17 mouse cellular contexts compared by ENCODE assay signal in the genomic region with DNA sequence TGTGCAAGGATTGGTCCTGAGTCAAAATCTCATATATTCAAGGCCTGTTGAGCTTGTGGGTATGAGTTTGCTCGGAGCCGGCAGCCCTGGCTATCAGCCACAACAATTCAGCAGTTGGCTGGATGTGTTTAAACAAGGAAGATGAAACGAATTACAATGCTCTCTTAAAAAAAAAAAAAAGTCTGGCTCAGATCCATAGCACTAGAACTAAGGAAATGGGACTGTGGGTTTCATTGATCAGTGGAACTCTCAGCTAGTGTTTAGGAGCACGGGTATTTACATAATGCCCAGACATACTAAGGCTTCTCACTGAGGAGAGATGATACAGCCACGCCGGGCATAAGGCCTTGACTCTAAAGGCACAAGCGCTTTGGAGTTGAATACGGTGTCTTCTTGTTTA. TPM values are rescaled to one million over a fixed set of nuclear protein-coding genes. Genes with fewer than 3 reads are reported as not detected.
A peak's percentile ranks its signal among the peaks of the same experiment; 100 is the strongest.
DNase-seq lines count a peak whose midpoint lies in the region; ATAC-seq lines count a peak whose summit lies in the region.
"Had no signal": no experiment of that assay in that cellular context is flagged by ENCODE, and none has a peak within 500 bp of the region (broad histone marks: within the 10 kb centered on the region; RNA-seq: fewer than 3 reads in every experiment).

No protein-coding gene starts in this region.

- no peak for ATAC-seq in hindbrain, embryonic 15.5 days (ENCODE audit: low FRiP score, low read depth)
- no peak for ATAC-seq in hindbrain, embryonic 13.5 days (ENCODE audit: low FRiP score)
- ATAC-seq in midbrain, embryonic 15.5 days (replicated peaks) = peak; percentile 35; the same call in 1 of the 2 replicates
- ATAC-seq: inflammation-experienced regulatory T-cells, adult 6 months had no signal

- no peak overlapping the region; the same call in 1 of the 2 replicates for H3K4me2 ChIP-seq in hindbrain, embryonic 15.5 days
- H3K4me2 ChIP-seq in hindbrain, embryonic 13.5 days = no peak overlapping the region
- H3K4me2 ChIP-seq in midbrain, embryonic 15.5 days = 0 out of 2 replicates have a peak overlapping the region, but pooled peaks have one; percentile 4
- H3K4me2 ChIP-seq: heart, embryonic 13.5 days; neural tube, embryonic 12.5 days had no signal

- H3K4me1 ChIP-seq in hindbrain, embryonic 15.5 days (replicated peaks) = peaks cover 7% of the 10 kb centered on the region
- 0 out of 2 replicates have a peak, but pooled peaks cover 9% of the 10 kb centered on the region for H3K4me1 ChIP-seq in hindbrain, embryonic 13.5 days (replicated peaks)
- peaks cover 10% of the 10 kb centered on the region; the same call in 1 of the 2 replicates for H3K4me1 ChIP-seq in midbrain, embryonic 15.5 days
- peaks cover 14% of the 10 kb centered on the region for H3K4me1 ChIP-seq in midbrain, embryonic 10.5 days
- H3K4me1 ChIP-seq: heart, embryonic 13.5 days; neural tube, embryonic 12.5 days had no signal

- no peak overlapping the region for H3K9ac ChIP-seq in hindbrain, embryonic 15.5 days
- no peak overlapping the region for H3K9ac ChIP-seq in hindbrain, embryonic 13.5 days
- H3K9ac ChIP-seq in midbrain, embryonic 15.5 days = no peak overlapping the region
- H3K9ac ChIP-seq: heart, embryonic 13.5 days; liver, embryonic 14.5 days; neural tube, embryonic 12.5 days had no signal

- H3K9me3 ChIP-seq in hindbrain, embryonic 15.5 days = no peaks in the 10 kb centered on the region
- H3K9me3 ChIP-seq in hindbrain, embryonic 13.5 days = no peaks in the 10 kb centered on the region
- H3K9me3 ChIP-seq in midbrain, embryonic 15.5 days = no peaks in the 10 kb centered on the region
- H3K9me3 ChIP-seq in midbrain, embryonic 10.5 days (replicated peaks) = no peaks in the 10 kb centered on the region
- H3K9me3 ChIP-seq: heart, embryonic 13.5 days; neural tube, embryonic 12.5 days had no signal

- WGBS in hindbrain, embryonic 15.5 days = 43% methylated on average over 8 of the region's 8 CpGs
- WGBS in hindbrain, embryonic 13.5 days = 54% methylated on average over 8 of the region's 8 CpGs
- WGBS in midbrain, embryonic 15.5 days = 44% methylated on average over 8 of the region's 8 CpGs
- 84% methylated on average over 8 of the region's 8 CpGs for WGBS in midbrain, embryonic 10.5 days

- DNase-seq in adrenal gland, postnatal 14 days = peak; percentile 17
- no peak for DNase-seq in adrenal gland, adult 18-20 months (ENCODE audit: low spot score in 2 of 2)
- no peak for DNase-seq in midbrain, embryonic 10.5 days (ENCODE audit: low spot score)
- DNase-seq in cerebellum, postnatal 14 days = peak; percentile 48 to 61
- no peak for DNase-seq in spleen, adult 12 weeks (ENCODE audit: low spot score)
- DNase-seq: gastrocnemius, postnatal 25 days; thymus, postnatal 14 days had no signal

- no peak overlapping the region for H3K4me3 ChIP-seq in hindbrain, embryonic 15.5 days
- no peak overlapping the region for H3K4me3 ChIP-seq in hindbrain, embryonic 13.5 days
- H3K4me3 ChIP-seq in midbrain, embryonic 15.5 days = no peak overlapping the region
- no peak overlapping the region for H3K4me3 ChIP-seq in midbrain, embryonic 10.5 days
- H3K4me3 ChIP-seq: erythroblast, embryonic 14.5 days; heart, embryonic 13.5 days; neural tube, embryonic 12.5 days had no signal

- H3K36me3 ChIP-seq in hindbrain, embryonic 15.5 days = no peaks in the 10 kb centered on the region
- H3K36me3 ChIP-seq in hindbrain, embryonic 13.5 days = no peaks in the 10 kb centered on the region
- no peaks in the 10 kb centered on the region for H3K36me3 ChIP-seq in midbrain, embryonic 15.5 days (replicated peaks)
- no peaks in the 10 kb centered on the region for H3K36me3 ChIP-seq in midbrain, embryonic 10.5 days
- H3K36me3 ChIP-seq: heart, embryonic 13.5 days; neural tube, embryonic 12.5 days had no signal

- H3K27me3 ChIP-seq in hindbrain, embryonic 15.5 days = no peaks in the 10 kb centered on the region
- H3K27me3 ChIP-seq in hindbrain, embryonic 13.5 days = no peaks in the 10 kb centered on the region
- H3K27me3 ChIP-seq in midbrain, embryonic 15.5 days (replicated peaks) = no peaks in the 10 kb centered on the region
- H3K27me3 ChIP-seq in midbrain, embryonic 10.5 days (ENCODE audit: low read depth, poor library complexity, severe bottlenecking) = no peaks in the 10 kb centered on the region
- H3K27me3 ChIP-seq: heart, embryonic 13.5 days; neural tube, embryonic 12.5 days had no signal

- 0 out of 2 replicates have a peak overlapping the region, but pooled peaks have one; percentile 9 for H3K27ac ChIP-seq in hindbrain, embryonic 15.5 days (replicated peaks)
- H3K27ac ChIP-seq in hindbrain, embryonic 13.5 days = no peak overlapping the region
- 0 out of 2 replicates have a peak overlapping the region, but pooled peaks have one; percentile 34 for H3K27ac ChIP-seq in midbrain, embryonic 15.5 days
- H3K27ac ChIP-seq in midbrain, embryonic 10.5 days (replicated peaks) = no peak overlapping the region
- H3K27ac ChIP-seq: heart, embryonic 13.5 days; kidney, postnatal 0 days; liver, embryonic 14.5 days; neural tube, embryonic 12.5 days had no signal

RNA-seq across cellular contexts. Expression of a gene that starts 32.6 kb away (rescaled TPM):
- total RNA-seq in adrenal gland, postnatal 14 days (2021) = 0.15 TPM in 1 of 2 replicates, not detected in the other
- under 1 TPM; 0.23 to 0.29 TPM for total RNA-seq in adrenal gland, adult 18-20 months (2021)
- 0.08 and 0.13 TPM in 2 replicates for polyA plus RNA-seq in hindbrain, embryonic 15.5 days (2015; fragmentation: Nextera tagmentation; extraction: Ambion mirVana)
- polyA plus RNA-seq in hindbrain, embryonic 13.5 days (2015; fragmentation: Nextera tagmentation; extraction: Ambion mirVana) = 0.08 and 0.16 TPM in 2 replicates
- 0.14 and 0.19 TPM in 2 replicates for polyA plus RNA-seq in midbrain, embryonic 15.5 days (2015; fragmentation: Nextera tagmentation; extraction: Ambion mirVana)
- 0.22 and 0.38 TPM in 2 replicates for polyA plus RNA-seq in midbrain, embryonic 10.5 days (2016; fragmentation: Nextera tagmentation; extraction: Ambion mirVana)
- total RNA-seq: megakaryocyte-erythroid progenitor cell, adult 5-6 weeks had no signal
- polyA plus RNA-seq: erythroblast, embryonic 14.5 days had no signal

Comparison
In these comparisons a context has a peak if more than half of its experiments do, and no peak if none do; other contexts are left out.
1. DNase-seq: peak in adrenal gland, postnatal 14 days (single experiment) and cerebellum, postnatal 14 days (2 of 2); none in adrenal gland, adult 18-20 months (0 of 2), midbrain, embryonic 10.5 days (single experiment) and spleen, adult 12 weeks (single experiment).
2. H3K27ac ChIP-seq: peak in hindbrain, embryonic 15.5 days (single experiment) and midbrain, embryonic 15.5 days (single experiment); none in hindbrain, embryonic 13.5 days (single experiment) and midbrain, embryonic 10.5 days (single experiment).